Mouse (Mus musculus) NIH3T3 (cell line): ENCODE measurements around the gene Hyal1.
"Not testable (repeated sequence)": the region's sequence is repeated elsewhere in the genome, so short reads cannot be mapped to it uniquely, and the experiment has no call there.

Source experiments
- DNase-seq: peaks from one replicate; pipeline ENCODE4 v3.0.0-alpha.2; 2012; ENCODE audit warnings: low read depth

Gene Hyal1

GRCm38 (mm10) chr9:107571534-107572326, 5.0 kb upstream of the Hyal1 start:
- no peak for DNase-seq

GRCm38 (mm10) chr9:107572327-107572662, 4.4 kb upstream of the Hyal1 start:
- no peak for DNase-seq

DNA sequence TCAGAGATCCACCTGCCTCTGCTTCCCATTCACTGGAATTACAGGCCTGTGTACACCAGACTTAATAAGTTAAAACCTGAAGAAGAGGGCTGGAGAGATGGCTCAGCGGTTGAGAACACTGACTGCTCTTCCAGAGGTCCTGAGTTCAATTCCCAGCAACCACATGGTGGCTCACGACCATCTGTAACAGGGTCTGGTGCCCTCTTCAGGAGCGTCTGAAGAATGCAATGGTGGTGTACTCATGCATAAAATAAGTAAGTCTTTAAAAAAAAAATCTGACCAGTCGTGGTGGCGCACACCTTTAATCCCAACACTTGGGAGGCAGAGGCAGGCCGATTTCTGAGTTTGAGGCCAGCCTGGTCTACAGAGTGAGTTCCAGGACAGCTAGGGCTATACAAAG, 3.0 kb upstream of the Hyal1 start:
- not testable (repeated sequence) for DNase-seq

- peak; percentile 59 for DNase-seq
These were observed 959 bp upstream of the Hyal1 start for GRCm38 (mm10) chr9:107575579-107576356.

GRCm38 (mm10) chr9:107577871-107578270, 1.1 kb downstream of the Hyal1 start:
- no peak for DNase-seq

DNA sequence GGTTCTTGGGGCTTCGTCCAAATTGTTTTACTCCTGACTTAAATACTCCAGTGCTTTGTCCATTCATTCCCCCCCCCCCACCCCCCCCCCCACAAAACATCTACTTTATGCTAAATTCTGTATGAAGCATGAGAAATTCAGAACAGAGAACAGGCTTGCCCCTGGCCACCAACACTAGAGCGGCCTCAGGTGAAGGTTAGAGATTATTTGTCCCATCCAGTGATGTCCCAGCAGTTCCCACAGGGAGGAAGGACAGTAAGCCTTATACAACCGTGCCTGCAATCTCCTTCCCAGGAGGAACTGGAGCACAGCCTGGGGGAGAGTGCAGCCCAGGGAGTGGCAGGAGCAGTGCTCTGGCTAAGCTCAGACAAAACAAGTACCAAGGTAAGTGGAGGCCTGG, 1.9 kb downstream of the Hyal1 start, which contains the start of gene Naa80:
Gene Naa80, plus strand, starts transcription at position 301 of the 400 bp plus-strand sequence.
- no peak for DNase-seq

DNA sequence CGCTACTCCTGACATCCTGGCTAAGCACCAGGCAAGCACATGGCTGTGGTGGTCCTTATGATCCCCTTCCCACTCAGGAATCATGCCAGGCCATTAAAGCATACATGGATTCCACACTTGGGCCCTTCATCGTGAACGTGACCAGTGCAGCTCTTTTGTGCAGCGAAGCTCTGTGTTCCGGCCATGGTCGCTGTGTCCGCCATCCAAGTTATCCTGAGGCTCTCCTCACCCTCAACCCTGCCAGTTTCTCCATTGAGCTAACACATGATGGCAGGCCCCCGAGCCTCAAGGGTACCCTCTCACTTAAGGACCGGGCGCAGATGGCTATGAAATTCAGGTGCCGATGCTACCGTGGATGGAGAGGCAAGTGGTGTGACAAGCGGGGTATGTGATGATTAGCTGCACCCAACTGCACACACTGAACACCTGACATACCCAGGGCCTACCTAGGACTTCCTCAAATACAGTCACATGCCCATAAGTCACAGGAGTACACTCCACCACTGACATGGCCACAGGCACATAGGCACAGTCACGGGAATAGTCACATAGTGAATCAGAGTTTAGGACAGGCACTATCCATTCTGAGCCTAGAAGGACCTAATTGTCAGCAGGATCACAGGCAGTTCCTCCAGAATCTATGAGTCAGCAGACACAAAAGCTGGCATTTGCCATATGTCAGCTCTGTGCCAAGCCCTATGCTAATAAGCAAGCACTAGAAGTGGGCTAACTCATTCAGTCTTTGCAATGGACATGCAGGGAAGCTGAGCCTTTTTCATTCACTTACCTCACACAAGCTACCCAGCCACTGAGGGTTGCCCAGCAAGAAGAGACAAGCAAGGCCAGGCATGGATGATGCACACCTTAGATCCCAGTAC, 2.5 kb downstream of the Hyal1 start:
- peak; percentile 53 for DNase-seq

GRCm38 (mm10) chr9:107580501-107581317, 4.0 kb downstream of the Hyal1 start, which contains the start of gene Hyal3:
Gene Hyal3, plus strand, starts transcription at chr9:107580818.
- DNase-seq: peak; percentile 90

- DNase-seq: no peak
These were observed 4.9 kb downstream of the Hyal1 start for GRCm38 (mm10) chr9:107581584-107581983.

DNA sequence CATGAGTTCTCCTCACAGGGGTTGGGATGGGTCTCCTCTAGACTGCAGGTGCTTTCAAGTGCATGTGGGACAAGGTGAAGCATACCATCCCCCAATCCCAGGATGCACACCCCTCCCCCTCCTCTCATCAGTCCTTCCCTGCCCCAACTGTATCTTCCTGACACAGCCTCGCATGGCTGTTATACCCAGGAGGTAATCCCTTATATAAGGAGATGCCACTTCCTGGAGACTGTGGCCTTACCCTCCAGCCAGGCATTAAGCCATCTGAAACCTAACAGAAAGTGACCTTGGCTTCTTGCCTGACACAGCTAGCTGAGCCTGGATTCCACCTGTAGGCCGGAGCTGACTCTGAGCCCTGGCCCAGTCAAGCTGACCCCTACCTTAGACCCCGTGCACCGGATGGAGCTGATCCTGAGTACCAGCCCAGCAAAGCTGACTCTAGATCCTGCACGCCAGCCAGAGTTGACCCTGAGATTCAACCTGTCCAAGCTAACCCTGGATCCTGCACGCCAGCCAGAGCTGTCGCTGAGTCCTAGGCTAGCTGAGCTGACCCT, 5.9 kb downstream of the Hyal1 start:
- DNase-seq: no peak

DNA sequence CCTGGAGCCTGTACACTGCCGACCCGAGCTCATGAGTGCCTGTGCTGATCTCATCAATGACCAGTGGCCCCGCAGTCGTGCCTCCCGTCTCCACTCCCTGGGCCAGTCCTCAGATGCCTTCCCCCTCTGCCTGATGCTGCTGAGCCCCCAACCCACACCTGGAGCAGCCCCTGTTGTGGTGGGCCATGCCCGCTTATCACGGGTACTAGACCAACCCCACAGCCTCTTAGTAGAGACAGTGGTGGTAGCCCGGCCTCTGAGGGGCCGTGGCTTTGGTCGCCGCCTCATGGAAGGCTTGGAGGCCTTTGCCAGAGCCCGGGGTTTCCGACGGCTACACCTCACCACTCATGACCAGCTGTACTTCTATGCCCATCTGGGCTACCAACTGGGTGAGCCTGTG, 6.4 kb downstream of the Hyal1 start:
- DNase-seq: no peak

DNA sequence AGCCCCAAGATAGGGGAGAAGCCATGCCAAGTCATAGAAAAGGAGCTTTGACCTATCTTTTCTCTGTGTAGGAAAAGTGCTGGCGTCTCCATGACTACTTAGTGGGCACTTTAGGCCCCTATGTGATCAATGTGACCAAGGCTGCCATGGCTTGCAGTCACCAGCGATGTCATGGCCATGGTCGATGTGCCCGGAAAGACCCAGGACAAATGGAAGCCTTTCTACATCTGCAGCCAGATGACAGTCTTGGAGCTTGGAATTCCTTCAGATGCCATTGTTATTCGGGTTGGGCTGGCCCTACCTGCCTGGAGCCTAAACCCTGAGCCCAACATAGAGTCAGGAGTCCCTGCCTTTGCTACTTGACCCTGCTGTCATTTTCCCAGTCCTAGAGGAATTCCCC, 9.8 kb downstream of the Hyal1 start:
- no peak for DNase-seq

DNA sequence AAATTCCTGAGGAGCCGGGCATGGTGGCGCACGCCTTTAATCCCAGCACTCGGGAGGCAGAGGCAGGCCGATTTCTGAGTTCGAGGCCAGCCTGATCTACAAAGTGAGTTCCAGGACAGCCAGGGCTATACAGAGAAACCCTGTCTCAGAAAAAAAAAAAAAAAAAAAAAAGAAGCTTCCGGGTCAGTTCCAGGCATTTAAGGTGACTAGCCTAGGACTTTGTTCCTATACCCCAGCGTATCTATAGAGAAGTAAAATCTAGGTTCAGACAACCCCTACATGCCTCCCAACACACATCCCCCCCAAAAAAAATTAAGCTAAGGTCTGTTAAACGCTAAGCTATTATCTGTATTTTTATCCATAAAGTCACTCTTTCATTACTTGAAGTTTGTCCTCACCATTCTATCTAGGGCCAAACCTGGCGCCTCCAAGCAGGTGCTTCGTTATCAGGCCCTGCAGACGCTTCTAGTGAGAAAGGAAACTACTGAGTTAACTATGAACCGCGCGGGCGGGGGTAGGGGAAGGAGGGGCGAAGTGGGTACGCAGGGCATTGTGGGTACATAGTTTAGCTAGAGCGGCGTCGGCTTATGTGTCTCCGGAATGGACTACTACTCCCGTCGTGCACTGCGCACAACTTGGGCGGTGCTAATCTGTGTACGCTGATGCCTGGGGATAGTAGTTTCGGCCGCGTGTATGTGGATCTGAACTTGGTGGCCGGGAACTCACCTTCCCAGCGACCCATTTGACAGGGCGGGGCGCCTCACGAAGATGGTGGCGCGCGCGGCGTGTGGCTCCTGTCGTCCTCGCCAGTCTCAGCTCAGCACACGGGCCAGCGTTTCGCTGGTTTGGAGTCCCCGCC, 10.5 kb downstream of the Hyal1 start, which contains the start of gene Ifrd2:
Gene Ifrd2, plus strand, starts transcription at position 669 of the 859 bp plus-strand sequence.
- peak; percentile 95 for DNase-seq

GRCm38 (mm10) chr9:107587833-107588639, 11.3 kb downstream of the Hyal1 start:
- DNase-seq: peak; percentile 71

- no peak for DNase-seq
These were observed 13.5 kb downstream of the Hyal1 start for GRCm38 (mm10) chr9:107590058-107590772.

GRCm38 (mm10) chr9:107590773-107591060, 14.0 kb downstream of the Hyal1 start:
- DNase-seq: no peak

GRCm38 (mm10) chr9:107593101-107593976, 16.6 kb downstream of the Hyal1 start:
- no peak for DNase-seq
